Mouse (Mus musculus) lung, adult 2 months (tissue): ENCODE measurements around the gene Akt1.

Source experiments
- CTCF ChIP-seq: fragments of 200-500 bp; IDR thresholded peaks from 2 replicates; pipeline ENCODE4 v1.5.1; 2011; ENCODE audit warnings: mild to moderate bottlenecking, low read length, control low read depth; ENCODE audit not compliant: insufficient read depth
- POLR2A ChIP-seq: fragments of 200-500 bp; IDR thresholded peaks from 2 replicates; pipeline ENCODE4 v1.6.1; 2011; ENCODE audit warnings: low read depth, mild to moderate bottlenecking, control low read depth, low read length, borderline replicate concordance; ENCODE audit errors: extremely low read depth

DNA sequence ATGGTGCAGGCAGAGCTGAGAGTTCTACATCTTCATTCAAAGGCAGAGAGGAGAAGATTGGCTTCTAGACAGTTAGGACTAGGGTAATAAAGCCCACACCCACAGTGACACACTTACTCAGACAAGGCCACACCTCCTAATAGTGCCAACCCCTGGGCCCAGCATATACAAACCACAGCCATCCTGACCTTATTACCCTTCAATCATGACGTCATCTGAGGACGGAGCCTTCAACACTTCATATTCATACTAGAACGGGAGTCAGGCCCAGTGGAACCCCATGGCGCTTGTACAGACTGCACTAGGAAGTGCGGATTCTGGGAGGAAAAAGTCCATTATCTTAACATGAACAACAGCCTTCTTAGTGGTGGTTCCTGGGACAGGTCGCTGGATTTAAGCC is 31.6 kb downstream of the Akt1 start:
- no peak for TF ChIP-seq CTCF
- no peak for TF ChIP-seq POLR2A
